Mouse (Mus musculus) adrenal gland, postnatal 4 days (tissue): ENCODE results near the gene Idua. TPM values are rescaled to one million over a fixed set of nuclear protein-coding genes. Genes with fewer than 3 reads are reported as not detected.

ENCODE experiments used
- DNase-seq, 2 experiments: peaks; one replicate each; pipeline ENCODE4 v3.0.0; 2021 to 2022; ENCODE audit warnings: low spot score in 2 of 2, mixed read lengths in 2 of 2
- total RNA-seq, 2 experiments: library from RNA; stranded (reverse); gene quantifications; 2 replicates each; pipeline ENCODE4 v1.2.3; 2021

The Idua gene
- total RNA-seq, 2 experiments from 2014 or later: 17.7 to 17.8 TPM

GRCm38 (mm10) chr5:108679909-108680308 is 19.8 kb downstream of the Idua start:
- no peak for DNase-seq

- DNase-seq: no peak
Observed at GRCm38 (mm10) chr5:108680871-108681270, 20.7 kb downstream of the Idua start.

DNA sequence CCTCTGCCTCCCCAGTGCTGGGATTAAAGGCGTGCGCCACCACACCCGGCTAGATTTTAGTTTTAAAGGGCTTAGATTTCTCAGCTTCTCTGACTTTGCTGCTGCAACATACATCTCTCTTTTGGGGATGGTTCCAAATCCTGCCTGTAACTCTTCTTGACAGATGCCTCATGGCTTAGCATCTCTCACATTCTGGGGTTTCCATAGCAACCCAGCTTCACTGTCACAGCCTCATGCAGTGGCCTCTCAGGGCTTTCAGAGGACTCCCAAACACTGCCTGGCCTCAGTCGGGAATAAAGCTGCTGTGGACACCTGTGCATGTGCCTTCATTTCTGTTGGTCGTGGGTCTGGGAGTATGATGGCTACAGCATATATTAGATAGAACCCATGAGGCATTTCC is 29.0 kb downstream of the Idua start:
- no peak for DNase-seq

DNA sequence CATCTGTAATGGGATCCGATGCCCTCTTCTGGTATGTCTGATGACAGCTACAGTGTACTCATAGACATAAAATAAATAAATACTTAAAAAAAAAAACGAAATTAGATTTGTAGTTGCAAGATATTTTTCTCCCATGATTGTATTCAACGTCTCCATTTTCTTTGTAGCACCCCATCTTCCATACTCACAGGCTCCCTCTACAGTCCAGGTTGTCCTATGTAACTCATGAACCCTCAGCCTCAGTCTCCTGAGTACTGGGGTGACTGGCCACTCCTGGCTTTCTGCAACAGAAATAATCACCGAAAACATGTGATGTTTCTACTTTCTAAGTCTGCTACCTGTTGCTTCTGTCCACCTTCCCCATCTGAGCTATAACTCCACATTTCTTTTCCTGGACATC is 31.0 kb downstream of the Idua start:
- no peak for DNase-seq

DNA sequence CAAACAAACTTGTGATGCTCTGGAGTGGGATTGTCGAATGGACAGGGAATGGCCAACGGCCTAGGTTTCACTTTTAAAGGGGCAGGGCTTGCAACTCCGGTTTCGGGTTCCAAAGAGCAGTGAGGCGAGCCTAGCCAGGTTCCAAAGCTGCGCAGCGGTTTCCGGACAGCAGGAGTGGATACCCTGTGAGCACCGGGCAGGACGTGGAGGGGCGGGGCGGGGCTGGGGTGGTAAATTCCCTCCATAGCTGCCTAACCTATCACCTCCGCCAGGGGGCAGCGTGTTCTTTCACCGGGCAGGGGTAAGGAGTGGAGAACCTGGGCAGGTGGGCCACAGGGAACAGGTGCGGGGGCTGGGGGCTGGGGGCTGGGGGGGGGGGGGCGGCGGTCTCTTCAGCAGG is 32.1 kb downstream of the Idua start, which contains the start of gene Fgfrl1:
Gene Fgfrl1, plus strand, starts transcription at position 112 of the 400 bp plus-strand sequence.
- peak in 1 of 2 experiments; percentile 57 for DNase-seq

- DNase-seq: peak; percentile 65 to 77
Observed at GRCm38 (mm10) chr5:108693872-108694288, 33.7 kb downstream of the Idua start.

DNA sequence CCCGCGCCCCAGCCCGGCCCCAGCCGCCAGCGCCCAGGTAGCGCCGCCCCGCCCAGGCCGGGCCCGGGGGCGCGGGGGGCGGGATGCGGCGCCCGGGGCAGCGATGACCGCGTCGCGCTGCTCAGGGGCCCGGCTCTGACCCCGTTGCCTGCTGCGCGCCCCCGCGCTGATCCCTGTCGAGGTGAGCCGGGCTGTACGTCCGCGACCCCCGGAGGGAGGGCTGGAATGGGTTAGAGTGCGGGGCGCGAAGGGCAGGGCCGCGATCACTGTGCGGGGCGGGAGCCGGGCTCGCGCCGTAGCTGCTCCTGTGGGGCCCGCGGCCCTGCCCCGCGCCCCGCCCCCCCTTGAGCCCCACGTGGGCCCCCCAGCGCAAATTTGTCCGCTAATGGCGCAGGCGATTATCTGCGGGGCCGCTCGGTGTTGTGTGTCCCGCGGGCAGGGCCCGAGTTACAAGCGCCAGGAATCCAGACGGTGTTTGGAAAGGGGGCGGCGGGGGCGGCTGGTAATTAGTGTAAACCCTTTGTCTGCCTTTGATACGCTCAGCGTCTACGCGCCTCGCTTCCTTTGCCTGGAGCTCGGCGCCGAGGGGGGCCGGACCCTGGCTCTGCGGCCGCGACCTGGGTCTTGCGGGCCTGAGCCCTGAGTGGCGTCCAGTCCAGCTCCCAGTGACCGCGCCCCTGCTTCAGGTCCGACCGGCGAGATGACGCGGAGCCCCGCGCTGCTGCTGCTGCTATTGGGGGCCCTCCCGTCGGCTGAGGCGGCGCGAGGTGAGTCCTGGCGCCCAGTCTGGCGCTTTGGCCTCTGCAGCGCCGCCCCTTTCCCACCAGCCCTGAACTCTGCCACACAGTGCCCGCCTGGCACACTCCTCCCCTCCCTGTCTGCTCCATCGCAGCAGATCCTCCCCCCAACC is 34.5 kb downstream of the Idua start:
- DNase-seq: no peak

GRCm38 (mm10) chr5:108695861-108696260 is 35.7 kb downstream of the Idua start:
- no peak for DNase-seq

DNA sequence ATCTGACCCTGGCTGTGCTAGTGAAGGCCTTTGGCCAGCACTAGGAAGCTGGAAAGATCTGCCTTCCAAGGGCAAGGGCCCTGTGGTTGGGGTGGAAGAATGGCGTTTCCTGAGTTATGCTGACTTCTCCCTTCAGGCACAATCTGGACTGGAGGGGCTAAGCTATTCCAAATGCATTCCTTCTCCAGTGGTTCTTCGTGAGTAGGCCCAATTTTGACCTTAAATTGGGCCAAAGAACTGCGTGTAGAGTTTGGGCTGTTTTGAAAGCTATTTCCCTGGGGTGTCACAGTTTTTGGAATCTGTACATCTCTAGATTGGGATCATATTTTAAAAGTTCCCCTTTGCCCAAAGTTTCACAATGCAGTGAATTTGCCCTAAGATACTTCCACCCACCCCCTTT is 36.4 kb downstream of the Idua start:
- no peak for DNase-seq

GRCm38 (mm10) chr5:108697341-108697753 is 37.2 kb downstream of the Idua start:
- no peak for DNase-seq

- no peak for DNase-seq
Observed at GRCm38 (mm10) chr5:108700346-108700745, 40.2 kb downstream of the Idua start.

GRCm38 (mm10) chr5:108701341-108702021 is 41.4 kb downstream of the Idua start:
- DNase-seq: no peak

DNA sequence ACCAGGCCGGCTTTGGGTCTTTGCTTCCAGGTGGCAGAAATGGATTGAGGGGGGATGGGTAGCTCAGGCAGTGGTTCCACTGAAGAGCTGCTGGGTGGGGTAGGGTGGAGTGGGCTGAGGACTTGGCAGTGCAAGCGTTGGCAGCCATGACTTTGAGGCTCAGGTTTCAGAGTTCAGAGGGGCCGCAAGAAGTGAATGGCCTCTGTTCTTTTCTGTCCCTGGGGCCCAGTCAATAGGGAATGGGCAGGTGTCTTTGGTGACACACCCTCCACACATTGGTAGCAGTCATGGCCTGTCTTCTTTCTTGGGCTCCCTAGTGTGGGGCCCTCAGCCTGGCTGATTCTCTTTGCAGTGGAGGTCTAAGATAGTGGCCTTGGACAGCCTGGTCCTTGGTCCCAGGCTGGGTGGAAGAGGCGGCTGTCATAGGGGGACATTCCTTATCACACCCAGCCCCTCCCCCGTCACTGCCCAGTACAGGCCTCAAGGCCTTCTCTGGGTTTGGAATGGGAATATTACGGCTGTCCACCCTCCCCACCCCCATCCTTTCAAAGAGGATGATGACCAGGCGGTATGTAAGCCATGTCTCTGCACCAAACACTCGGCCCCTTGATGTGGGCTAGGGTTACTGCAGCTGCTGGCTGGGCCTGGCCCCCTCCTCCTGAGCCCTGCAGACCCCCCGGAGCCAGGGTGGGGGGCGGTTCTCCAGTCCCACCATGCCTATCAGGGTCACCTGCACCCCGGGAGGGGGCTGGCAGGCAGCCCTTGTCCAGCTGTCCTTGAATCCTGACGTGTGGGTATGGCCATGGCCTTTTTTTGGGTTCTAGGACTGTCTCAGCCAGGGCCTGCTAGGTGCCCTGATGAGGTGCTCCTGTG is 43.9 kb downstream of the Idua start:
- DNase-seq: no peak

DNA sequence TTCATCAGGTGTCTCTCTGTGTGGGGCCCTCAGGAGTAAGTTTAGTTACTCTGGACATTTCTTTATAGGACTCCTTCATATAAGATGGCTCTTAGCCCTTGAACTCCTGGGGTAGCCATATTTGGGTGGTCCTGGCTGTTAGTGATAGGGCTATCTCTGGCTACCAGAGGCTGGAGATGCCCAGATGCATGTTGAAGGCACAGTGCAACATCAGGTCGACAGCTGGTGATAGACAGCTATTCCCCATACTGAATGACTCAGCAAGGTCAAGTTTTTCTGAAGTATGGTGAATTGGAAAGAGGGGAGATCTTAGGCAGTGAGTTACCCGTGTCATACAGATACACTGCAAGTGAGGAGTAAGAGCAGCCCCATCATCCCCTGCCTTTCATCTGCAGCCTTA is 47.6 kb downstream of the Idua start:
- DNase-seq: no peak

DNA sequence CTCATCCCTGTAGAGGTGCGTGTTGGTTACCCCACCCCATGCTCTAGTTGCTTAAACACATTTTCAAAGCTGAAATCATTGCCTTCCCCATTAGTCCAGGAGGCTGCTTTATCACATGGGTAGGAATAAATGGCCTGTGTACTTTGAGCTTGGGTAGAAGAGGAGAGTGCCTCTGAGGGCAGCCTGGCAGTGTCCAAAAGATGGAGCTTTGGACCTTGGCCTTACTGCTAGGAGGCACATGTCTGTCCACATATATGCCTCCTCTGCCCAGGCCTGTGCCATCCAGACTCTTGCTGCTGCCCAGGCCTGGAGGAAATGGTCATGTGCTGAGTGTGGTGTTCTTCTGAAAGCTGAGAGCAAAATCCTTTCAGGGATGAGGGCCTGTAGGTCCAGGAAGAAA is 48.3 kb downstream of the Idua start:
- no peak for DNase-seq

GRCm38 (mm10) chr5:108708981-108709731 is 49.0 kb downstream of the Idua start:
- no peak for DNase-seq

DNA sequence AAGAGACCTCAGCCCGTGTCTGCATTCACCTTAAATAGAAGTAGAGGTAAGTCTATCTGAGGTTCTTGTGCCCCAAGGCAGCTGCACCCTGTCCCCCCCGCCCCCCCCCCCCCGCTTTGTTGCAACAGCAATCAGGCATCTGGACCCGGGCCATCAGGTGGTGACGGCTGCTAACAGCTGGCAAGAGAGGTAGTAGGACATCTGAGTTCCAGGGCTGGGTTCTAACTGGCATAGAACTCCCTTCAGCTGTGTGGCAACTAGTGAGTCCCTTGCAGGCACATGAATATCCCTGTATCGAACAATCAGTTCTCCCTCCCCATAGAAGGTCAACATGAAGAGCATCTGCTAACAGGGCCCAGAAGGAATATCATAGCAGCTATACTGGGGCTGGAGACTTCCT is 51.8 kb downstream of the Idua start:
- no peak for DNase-seq

DNA sequence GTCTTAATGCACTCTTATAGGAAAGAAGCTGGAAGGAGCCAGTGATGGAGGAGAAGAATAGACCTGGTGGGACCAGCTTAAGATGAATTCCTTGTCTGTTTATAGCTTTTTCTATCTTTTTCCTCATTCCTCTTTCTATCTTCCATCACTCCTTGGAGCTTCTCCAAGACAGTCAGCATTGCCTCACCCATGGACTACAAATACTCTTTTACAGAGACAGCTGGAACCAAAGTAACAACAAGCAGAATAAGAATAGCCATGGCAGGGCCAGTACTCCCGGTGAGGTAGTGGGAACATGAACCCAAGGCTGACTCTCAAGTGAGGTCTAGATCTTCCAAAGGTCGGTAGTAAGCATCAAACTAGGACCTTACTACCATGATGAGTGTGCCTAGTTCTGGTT is 53.0 kb downstream of the Idua start:
- DNase-seq: no peak

GRCm38 (mm10) chr5:108713691-108714090 is 53.6 kb downstream of the Idua start:
- no peak for DNase-seq

- DNase-seq: no peak
Observed at GRCm38 (mm10) chr5:108714149-108714548, 54.0 kb downstream of the Idua start.

DNA sequence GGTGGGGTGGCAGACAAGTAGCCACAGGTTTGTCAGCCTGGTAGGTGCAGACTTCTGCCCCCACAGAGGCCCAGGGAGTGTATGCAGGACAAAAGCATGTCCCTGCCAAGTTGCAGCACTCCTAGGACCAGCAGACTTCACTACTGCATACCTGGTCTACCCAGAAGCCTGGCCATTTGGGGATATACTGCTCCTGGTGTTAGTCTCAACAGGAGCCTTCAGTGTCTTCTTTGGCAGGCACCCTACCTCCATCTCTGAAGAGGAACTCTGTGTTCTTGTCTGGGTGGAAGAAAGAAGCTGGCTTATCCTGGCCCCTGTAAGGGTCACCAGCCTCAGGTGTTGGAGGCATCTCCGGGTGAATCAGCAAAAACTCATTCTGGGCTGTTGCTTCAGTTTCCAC is 55.8 kb downstream of the Idua start:
- no peak for DNase-seq
